Mouse (Mus musculus) thymus, postnatal 4 days (tissue): ENCODE measurements around the gene Plekha5.
"Not testable (repeated sequence)": the region's sequence is repeated elsewhere in the genome, so short reads cannot be mapped to it uniquely, and the experiment has no call there.

Experiments used
- DNase-seq: peaks from one replicate; pipeline ENCODE4 v3.0.0; 2021

Gene Plekha5

DNA sequence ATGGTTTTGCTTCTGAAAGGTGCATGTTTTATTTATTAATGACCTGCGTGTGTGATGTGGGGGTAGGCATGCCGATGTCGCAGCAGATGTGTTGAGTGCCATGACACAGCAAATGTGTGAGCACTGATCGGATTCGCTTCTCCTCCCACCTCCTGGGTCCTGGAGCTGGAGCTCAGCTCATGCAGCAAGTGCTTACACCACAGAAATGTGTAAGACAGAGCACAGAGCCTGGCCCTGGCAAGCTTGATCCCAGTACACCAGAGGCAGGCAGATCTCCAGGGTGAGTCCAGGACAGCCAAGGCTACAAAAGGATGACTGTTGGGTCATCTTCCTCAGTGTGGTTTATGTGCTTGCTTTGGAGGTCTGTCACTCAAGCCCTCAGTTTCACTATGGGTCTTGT lies 109.8 kb downstream of the Plekha5 start:
- no peak for DNase-seq

DNA sequence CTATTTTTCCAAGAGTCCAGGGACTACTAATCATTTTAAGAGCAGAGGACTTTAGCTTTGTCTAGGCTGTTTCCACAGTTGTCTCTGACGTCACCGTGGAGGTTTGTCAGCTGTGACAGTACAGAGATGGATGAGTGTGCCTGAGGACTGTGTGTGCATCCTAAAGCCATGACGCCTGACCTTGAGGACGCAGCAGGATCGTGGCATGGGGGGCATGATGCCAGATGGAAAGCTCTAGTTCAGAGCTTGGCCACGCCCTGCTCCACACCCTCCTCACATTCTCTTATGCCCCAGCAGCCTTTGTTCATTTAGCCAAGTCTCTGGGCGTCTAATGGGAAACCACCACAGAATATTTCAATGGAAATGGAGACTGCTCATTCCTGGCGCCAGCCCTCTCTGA lies 111.7 kb downstream of the Plekha5 start:
- DNase-seq, result no peak

DNA sequence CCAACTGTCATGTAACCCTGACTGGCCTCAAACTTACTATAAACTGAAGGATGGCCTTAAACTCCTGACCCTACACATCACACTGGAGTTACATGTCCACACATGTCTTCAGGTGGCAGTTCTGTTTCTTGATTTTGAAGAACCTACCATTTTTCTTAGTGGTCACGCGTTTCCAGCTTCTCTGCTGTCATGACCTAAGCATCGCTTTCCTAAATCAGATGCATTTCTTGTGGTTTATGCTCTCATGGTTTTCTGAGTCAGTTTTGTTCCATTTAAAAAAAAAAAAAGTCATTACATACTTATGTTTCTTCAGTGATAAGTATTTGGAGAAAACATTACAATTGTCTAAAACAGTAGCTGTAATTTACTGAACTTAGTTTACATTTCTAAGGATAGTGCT lies 118.1 kb downstream of the Plekha5 start:
- no peak for DNase-seq

DNA sequence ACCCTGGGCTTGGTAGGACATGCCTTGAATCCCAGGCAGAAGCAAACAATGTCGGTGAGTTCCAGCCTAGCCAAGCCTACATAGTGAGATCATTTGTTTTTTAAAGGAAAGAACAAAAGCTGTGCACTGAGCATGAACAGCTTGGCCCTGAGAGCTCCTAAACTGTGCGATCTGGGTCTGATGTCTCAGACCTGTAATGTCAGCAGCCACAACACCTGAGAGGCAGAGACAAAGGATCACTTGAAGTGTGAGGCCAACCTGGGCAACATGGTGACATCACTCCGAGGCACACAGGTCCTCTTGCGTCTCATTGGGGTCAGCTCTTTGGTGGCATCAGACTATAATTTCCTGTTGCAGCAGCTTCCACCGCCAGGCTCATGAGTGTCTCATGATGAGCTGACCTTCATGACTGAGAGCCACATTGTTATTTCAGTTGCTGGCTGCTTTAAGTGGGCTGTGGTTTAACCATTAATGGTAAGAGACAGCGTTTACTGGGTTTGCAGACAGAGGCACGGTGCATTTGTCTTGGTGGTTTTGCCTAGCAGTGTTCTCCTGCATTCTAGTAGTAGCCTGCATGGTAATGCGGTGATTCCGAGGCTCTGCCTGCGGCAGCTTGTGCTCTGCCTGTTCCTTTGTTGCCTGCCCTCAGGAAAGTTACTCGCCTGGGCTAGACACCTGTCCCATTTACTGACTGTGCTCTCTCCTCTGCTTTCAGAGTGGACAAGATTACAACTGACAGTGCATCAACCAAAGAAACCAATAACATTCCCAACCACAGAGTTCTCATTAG lies 119.3 kb downstream of the Plekha5 start:
- DNase-seq, result no peak

DNA sequence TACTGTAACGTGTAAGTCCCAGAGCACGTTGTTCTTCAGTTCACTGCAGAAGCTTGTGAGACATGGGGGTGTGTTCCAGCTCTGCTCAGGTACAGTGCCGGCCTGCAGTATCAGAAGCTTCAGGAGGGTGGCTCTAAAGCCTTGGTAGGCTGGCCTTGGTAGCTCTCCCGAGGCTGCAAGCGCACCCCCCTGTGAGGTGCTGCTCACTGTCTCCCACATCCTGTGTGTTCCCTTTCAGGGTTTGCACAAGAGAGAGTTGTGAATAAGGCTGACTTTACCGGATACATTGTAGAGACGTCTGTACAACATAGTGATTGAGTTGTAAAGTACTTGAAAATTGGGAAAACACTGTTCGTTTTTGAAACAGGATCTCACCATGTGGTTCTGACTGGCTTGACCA lies 122.2 kb downstream of the Plekha5 start:
- DNase-seq, result peak; percentile 68

DNA sequence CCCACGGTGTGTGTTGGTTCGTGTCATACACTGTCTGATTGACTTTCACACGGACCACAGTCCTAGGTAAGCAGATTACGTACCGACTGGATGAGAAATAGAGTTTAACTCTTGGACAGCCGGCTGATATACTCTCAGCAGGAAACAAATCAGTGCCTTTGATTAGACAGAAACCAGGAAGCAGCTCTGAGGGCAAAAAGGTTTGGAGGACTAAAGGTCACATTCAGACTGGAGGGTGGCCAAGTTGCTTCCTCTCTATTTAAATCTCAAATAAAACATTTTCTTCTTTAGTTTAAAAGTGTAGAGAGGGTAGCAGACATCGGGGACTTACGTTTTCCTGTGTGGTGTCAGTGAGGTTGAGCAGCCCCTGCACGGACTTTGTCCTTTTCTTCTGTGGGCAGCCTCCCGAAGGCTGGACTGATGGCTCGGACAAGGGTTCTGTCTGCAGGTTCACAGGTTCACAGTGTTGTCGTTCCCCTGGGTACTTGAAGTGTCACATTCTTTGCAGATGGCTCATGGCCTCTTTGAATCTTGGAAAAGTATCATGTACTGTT lies 122.9 kb downstream of the Plekha5 start:
- DNase-seq, result no peak

DNA sequence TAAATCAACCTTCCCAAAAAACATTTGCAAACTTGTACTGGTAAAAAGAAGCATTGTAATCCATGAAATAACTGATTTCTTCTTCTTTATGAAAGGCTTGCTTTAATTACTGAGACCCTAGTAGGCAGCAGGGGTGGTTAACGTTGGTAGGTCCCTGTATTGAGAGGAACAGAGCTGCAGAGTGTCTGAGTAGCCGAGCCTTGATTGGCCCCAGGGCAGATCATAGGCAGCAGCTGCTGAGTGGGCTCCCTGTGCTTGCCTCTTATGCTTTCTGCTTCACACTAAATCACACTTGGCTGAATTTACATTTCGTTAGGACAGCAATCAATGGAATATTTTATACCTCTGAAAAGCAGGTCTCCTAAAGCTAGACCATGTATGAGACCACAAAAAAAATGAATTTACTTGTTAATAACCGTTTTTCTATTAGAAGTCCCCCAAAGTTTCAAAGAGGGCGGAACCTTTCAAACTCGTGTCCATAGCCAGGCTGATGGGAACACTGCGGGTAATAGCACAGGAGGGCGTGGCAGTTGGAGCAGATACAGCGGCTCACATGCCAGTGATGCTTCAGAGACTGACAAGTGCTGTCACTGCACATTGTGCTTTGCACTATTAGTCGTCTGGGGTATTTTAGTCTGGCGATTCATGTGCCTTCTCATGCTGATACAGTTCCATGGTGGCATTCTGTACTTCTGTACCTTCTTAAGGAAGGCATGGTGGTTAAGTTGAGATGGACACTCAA lies 123.5 kb downstream of the Plekha5 start:
- DNase-seq, result no peak

DNA sequence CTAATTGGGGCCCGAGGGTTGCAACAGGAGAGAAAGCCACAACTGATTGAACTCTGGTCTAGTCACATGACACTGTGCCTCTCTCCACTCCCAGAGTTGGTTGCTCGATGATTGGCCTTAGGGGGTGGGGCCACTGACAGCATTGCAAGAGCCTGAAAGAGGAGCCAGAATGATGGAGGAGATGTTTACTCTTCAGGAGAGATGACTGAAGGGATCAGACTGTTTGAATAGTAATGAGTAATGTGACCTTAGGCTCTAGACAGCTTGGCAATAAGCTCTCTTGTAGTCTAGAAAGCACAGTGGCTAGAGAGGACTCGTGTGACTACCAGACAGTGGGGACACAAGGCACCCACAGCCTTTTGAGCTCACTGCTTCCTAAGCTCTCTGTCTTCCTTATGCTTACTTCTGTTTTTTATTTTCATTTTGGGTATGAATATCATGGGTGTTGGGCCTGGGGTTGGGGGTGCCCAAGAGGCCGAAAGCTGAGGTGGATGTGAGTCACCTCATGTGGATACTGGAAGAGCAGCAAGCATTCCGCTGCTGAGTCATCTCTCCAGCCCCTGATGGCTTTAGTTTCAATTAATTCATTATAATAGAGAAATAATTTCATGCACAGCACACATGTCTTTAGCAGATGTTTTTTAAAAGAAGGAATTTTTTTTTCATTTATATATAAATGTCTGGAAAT lies 124.4 kb downstream of the Plekha5 start:
- DNase-seq, result peak; percentile 35

DNA sequence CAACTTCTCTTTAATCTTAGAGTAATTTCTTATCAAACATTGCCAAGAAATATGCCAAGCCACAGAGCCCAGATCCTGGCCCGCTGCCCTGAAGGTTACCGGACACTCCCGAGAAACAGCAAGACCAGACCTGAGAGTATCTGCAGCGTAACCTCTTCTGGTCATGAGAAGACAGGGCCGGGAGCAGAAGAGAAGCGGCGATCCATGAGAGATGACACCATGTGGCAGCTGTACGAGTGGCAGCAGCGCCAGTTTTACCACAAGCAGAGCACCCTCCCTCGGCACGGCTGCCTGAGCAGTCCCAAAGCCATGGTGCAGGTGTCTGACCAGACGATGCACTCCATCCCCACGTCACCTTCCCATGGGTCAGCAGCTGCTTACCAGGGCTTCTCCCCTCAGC lies 126.9 kb downstream of the Plekha5 start:
- DNase-seq, result peak; percentile 32

DNA sequence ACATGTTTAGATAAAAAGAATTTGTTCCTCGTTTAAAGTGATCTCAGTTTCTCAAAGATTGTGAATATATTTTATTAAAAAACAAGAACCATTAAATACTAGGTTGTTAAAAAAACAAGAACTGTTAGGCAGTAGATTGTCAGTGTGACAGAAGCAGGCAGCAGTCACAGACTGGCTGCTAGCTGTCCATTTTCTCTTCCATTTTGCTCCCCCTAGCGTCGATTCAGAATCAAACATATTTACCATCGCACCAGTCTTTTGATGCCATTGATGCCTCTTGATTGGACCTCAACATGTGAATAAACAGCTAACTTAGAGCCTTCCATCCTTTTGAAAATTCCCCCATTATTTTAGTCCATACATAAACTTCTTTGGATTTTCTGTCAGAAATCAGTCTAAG lies 130.4 kb downstream of the Plekha5 start:
- no peak for DNase-seq

DNA sequence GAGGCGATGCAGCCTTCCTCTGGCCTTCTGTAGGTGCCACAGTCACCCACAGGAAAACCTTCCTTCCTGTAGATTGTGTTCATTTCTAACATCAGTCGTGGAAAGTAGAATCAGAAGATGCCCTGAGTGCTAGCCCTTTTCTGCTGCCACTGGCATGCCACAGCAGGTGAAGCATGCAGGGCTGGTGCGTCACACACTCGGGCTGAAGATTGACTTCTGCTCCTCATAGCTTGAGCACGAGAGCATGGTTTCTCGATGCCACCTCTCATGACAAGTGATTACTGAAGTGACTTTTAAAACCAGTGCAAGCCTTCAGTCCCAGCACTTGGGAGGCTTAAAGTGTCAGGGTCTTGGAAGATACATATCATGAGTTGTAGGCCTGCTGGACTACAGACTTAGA lies 135.6 kb downstream of the Plekha5 start:
- DNase-seq, result no peak

DNA sequence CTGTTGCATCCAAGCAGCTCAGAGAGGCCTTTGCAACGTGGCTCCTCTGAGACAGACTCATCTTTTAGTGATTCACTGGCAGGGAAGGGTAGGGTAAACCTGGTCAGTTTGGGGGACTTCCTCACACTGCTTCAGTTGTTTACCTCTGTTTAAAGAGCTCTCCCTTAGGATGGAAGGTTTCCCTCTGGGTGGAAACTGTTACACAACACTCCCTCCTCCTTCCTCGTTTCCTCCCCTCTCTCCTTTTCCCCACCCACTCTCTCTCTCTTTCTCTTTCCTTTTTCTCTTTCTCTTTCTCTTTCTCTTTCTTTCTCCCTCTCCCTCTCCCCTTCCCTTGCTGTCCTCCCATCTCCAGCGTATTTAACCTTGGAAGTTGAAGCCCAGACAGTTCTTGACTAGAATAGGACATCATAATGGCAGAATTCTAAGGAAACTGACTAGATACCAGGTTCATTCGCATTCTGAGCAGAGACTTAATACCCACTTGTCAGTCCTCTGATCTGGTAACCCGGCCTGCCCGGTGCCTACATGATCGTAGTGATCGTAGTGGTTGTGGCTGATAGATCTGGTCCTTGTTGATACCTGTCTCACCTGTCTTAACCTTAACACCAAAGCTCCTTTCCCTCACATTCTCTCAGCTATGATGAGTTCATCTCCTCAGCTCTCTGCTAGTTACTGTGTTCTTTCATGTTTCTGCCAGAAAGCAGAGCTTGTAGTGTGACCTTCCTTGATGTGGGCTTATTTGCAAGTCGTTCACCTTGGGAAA lies 137.5 kb downstream of the Plekha5 start:
- no peak for DNase-seq

DNA sequence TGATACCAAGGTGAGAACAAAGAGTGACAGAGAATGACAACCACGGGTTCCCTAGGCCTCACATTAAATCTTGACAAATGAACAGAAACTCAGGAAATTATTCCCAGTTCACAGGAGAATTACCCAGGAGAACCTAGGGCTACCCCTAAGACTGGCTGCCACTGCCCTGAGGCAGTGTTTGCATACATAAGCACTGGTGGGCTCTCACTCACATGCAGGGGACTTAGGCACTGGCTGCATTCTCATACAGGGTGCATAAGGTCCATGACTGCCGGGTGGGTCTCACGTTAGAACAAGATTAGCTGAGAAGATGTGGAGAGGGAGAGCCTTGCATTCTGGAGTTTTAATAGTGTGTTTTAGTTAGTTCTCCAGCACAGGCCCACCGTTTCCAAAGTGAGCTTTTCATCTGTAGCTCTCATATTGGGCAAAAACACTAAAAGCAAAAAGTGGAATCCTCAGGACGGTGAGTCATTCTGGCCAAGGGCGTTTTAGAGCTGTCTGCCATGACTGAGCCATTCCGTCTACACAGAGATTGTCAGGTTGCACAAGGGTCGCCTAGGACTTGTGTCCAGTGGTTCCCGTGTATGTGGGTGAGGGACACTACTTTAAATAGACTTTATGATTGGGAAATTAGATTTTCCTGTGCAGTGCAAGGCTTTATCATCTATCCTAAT lies 138.2 kb downstream of the Plekha5 start:
- no peak for DNase-seq

DNA sequence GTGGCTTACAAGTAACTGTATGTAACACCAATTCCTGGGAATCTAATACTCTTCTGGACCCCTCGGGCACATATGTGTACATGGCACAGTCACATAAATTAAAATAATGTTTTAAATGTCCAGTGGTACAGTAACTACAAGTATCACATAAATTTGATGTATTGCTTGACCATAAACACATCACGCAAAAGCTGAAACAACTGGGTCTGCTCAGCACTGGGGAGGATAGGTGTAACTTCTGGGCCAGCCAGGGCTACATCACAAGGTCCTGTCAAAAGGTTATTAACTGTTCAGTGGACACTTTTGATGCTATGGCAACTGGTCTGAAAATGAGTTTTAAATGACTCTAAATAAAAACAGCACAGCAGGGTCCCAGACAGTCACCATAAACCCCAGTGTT lies 143.3 kb downstream of the Plekha5 start:
- no peak for DNase-seq

DNA sequence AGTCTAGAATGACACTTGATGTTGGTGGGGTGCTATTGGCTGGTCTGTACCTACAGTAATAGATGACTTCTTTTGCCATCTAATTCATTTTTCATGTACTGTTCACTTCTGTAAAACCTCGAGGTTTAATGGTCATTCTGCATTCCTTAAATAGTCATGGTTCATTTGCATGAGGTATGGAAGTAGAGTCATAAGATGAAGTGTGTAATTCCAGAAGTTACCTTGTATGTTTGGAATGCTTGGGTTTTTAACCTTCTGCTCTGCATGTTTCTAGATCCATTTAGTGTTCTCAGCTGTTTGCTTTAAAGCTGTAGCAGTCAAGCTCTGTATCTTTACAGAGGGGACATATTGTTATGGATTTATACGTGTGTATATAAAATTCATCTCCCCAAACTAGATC lies 144.0 kb downstream of the Plekha5 start:
- DNase-seq, result no peak

DNA sequence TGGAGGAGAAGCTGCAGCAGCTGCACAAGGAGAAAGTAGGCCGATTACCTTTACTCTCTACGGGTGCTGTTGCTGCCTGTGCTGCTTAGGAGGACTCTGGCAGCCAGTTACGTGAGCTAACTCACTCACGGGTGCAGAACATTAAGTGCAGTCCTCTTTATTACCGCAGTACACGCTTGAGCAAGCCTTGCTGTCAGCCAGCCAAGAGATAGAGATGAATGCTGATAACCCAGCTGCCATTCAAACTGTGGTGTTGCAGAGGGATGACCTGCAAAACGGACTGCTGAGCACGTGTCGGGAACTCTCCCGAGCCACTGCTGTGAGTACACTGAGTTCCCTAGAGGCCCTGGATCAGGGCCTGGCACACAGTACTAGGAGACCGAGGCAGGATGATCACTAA lies 146.3 kb downstream of the Plekha5 start:
- no peak for DNase-seq

DNA sequence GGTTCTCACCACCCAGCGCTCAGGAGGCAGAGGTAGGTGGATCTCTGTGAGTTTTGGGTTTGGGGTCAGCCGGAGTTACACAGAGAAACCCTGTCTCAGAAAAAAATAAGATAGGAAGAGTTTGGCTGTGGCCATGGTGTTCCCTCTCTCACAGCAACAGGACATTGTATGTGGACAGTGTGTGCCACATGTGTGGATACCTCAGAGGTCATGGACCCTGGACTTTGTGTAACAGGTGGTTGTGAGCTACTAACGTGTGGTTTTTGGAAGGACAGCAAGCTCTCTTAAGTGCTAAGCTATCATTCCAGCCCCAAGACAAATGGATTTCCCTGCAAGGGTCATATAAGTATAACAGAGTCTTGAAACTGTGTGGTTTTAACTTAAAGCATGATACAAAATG lies 151.1 kb downstream of the Plekha5 start:
- DNase-seq, result no peak

DNA sequence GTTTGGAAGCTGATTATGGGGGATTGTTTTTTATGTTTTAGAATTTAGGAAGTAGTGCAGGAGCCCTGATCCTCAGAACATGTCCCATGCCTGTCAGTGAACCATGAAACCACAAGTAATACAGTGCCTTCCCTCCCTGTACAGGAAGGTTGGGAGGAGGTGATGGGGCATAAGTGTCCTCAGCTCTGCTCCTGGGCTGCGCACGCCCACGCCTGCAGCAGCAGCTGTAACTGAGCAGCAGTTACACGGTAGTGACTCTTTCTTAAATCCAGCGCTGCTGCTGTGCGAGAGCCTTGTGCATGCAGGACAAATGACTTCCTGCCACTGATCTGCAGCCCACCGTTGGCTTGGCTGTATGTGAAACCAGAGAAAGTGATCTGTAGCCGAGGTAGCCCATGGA lies 152.3 kb downstream of the Plekha5 start:
- DNase-seq, result peak; percentile 47

DNA sequence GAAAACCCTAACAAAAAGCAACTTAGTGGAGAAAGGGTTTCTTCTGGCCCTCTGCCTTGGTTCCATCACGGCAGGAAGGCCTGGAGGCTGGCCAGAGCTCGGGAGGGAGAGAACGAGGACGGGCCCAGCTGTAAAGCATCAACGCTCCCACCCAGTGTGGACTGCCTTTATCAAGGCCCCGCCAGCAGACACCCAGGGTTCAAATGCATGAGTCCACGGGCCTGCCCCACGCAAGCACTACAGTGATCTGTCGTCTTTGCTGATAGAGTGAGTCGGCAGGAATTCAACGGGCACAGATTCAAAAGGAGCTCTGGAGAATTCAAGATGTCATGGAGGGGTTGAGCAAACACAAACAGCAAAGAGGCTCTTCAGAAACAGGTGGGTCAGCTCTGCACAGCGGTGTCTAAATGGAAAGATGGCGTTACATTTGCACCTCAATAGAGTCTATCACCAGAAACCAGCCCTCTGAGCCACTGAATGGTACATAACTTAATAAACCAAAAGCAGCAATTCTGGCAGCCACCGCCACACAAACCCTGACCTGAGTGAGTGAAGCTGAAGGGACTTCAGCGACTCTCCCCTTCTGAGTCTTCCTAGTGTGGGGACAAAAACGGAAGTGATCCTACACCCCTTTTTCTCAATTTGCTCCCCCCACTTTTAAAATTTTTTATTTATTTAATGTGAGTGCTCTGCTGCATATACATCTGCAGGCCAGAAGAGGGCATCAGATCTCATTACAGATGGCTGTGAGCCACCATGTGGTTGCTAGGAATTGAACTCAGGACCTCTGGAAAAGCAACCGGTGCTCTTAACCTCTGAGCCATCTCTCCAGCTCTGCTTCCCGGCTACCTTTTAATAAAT lies 153.3 kb downstream of the Plekha5 start:
- no peak for DNase-seq

DNA sequence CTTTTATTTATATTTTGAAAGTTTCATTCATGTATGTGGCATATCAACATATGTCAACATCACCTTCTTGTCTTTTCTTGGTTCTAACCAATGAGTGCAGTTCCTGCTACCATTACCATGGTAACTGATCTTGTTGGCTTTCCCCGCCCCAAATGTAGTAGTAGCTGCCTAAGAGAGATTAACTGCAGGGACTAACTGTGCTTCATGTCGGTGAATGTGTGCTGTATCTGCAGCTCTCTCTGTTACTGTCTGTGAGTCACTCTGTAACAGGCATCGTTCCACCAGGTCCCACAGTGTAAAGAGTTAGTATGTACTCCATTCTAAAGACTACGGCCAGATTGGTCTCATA lies 153.9 kb downstream of the Plekha5 start:
- DNase-seq, result no peak

DNA sequence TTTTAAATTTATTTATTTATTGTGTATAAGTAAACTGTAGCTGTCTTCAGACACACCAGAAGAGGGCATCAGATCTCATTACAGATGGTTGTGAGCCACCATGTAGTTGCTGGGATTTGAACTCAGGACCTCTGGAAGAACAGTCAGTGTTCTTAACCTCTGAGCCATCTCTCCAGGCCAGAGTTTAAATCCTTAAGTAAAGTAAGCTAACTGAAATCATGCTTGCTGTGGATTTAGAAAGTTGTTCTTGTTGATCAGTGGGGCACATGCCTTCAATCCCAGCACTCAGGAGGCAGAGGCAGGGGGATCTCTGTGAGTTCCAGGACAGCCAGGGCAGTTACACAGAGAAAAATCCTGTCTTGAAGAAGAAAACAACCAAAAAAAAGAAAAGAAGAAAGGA lies 155.1 kb downstream of the Plekha5 start:
- DNase-seq, result not testable (repeated sequence)
